Mouse (Mus musculus): ENCODE measurements around the gene Tex48.

Gene Tex48

DNA sequence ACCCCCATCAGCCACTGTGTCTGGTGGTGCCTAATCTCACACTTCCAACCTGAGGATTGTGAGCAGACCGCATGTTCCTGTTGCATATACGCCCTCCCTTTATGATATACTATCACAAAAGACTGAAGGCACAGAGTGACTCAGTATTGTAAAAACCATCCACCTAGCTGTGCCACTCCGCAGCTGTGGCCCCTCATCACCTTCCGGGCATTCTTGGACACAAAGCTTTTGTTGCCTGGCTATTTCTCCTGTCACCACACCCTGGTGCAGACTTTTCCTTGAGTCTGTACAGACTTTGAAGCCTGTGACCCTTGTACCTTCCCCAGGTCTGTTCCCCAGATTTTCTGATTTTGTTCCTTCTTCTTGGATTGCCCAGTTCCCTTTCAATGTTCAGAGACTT is 26.2 kb downstream of the Tex48 start:
- DNase-seq (ENCODE audit: extremely low read depth, insufficient read length, low spot score): no peak

DNA sequence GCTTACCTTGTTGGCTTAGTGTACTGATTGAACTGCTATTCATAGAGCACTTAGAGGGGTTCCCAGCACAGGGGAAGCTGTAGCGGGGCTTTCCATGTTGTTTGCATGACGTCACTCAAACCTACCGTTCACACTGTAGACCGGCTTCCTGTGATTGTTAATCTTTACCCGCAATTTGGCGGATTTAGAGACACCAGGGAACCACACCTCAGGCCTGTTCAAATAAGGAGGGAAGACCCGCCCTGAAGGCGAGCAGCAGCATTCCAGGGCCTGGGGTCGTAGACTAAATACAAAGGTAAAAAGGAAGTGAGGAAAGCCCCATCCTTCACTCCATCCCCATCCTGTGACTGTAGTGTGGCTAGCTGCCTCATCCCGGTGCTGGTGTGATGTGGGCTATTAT is 27.0 kb downstream of the Tex48 start:
- DNase-seq (ENCODE audit: extremely low read depth, insufficient read length, low spot score): no peak

DNA sequence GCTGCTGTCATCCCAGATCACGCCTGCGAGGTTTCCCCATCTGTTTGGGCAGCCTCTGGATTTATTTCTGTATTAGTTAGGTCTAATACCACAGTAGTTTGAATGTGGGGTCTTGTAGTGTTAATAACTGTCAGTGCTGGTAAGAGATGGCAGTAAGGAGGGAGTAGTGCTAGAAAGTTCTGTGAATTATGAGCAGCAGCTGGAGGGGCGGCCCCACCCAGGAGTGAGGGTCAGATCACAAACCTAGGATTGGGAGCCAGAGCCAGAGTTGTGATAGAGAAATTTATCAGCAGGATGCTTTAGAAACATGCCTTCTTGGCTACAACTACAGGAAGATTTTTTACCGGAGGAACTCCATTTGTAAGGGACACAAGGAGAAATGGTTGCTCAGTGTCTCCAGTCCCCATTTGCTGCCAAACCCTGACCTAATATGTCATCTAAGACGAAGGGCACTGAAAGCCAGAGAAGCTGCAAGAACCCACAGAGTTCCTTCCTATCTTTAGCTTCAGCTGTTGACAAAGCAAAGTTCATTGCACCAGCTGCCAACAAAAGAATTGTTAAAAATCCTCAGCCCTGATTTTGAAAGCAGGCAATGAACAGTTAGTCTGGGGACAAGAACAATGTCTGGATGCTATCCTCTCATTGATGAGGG is 27.6 kb downstream of the Tex48 start:
- no peak for DNase-seq (ENCODE audit: extremely low read depth, insufficient read length, low spot score)

DNA sequence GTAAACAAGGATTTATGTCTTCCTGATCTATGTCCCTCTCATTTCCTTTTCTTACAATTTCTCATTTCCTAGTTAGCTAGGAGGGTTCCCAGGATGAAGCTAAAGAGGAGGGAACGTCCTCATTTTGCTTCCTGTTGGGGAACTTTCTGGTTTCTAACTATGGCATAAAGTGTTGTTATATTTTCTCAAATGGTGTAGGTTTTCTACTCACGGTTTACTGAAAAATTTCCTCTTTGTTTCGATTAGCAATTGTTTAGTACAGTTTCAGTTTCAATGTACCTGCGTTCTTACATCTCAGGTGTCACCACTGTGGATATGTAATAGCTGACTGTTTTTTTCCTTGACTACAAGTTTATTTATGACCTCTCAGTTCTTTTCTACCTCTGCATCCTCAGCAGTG is 31.7 kb downstream of the Tex48 start:
- no peak for DNase-seq (ENCODE audit: extremely low read depth, insufficient read length, low spot score)

DNA sequence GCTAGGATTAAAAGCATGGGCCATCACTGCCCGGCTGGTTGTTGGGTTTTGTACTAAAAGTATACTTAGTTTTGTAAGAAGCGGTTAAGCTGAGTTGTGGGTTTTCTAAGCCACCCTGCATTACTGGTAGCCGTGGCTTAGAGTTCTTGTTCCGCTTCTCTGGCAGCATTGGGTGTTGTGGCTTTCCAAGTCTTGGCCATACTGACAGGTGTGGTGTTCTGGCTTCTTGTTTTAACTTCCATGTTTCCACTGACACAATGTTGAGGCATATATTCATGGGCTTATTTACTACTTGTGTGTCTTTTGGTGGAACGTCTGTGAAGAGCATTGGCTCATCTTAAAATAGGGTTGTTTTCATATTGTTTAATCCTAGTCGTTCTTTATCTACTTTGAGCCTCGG is 32.2 kb downstream of the Tex48 start:
- no peak for DNase-seq (ENCODE audit: extremely low read depth, insufficient read length, low spot score)

DNA sequence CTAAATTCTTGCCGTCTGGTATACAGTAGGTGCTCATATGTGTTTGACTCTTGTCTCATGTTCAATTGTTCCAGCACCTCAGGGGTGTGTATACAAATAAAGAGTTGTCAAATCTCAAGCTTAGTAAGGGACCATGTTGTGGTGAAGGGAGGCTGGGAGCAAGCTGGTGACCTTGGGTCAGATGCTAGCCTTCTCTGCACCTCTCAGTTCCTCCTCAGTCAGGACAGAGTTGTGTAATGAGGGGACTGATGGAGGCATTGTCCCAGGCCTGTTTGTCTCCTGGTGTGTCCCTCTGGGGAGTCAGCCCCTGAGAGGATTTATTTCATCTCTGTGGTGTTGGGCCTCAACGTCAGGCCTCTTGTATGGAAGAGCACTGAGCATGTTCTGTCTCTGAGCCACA is 36.0 kb downstream of the Tex48 start:
- DNase-seq (ENCODE audit: extremely low read depth, insufficient read length, low spot score): no peak

DNA sequence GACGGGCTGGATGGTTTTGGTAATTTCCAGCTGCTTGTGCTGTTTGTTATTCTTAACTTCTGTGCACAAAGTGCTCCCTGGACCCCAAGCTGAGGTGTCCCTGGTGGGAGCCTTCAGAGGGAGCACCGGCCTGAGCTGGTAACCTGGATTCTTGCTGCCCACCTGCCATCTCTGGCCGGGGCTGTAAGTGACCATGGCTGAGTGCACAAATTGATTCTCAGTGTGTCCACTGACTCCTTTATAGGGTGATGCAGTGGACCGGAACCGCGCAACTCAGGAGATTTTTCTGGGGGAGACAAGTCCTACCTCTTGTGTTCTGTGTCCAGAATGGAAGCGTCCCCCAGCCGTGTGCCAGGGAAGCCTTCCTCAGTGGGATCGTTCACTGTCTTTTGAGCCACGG is 37.0 kb downstream of the Tex48 start:
- DNase-seq (ENCODE audit: extremely low read depth, insufficient read length, low spot score): no peak

DNA sequence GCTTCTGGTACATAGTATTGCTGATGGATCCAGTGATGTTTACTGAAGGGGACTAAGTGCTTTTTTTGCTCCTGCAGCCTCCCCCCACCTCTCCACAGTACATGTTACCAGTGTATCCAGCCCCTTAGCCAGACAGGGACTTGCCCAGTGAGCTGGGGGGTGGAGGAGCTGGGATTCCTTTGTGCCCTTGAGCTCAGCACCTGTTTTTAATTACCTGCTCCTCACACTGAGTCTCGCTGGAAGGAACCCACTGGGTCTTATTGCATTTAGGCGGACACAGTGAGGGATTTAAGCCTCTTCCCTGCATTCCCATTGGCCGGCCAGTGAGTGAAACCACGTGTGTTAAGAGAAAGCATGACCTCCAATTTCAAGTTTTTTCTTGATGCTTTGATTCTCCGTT is 39.6 kb downstream of the Tex48 start:
- no peak for DNase-seq (ENCODE audit: extremely low read depth, insufficient read length, low spot score)

DNA sequence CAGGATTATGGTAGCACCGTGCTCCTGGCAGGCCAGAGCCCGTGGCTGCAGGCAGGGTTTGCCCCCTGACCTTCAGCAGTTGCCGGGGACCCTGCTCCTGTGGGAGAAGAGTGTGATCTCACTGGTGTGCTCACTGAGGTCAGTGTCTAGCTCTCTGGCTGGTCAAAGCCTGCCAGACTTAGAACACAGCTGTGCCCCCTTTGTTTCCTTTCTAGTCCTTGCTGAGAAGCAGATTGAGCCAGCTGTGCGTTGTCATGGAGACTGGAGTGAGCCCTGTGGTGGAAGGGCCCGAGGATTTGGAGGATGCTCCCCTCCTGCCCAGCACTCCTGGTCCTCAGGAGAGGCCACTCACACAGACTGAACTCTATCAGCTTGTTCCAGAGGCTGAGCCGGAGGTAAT is 42.1 kb downstream of the Tex48 start:
- no peak for DNase-seq (ENCODE audit: extremely low read depth, insufficient read length, low spot score)

DNA sequence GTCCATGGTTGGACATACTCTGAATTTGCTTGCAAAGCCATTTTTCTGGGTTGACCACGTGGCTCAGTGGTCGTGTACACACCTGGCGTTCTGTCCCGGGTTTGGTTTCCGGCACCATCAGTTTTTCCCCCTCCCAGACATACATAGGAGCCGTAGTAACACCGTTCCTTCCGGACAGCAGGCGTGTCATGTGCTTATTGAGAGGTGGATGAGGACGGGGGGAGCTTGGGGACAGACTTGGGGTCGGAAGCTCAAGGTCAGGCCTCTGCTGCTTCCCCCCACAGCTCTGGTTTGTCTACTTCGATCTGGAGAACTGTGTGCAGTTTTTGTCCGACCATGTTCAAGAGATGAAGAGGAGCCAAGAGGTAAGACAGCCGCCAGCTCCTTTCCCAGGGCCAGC is 42.6 kb downstream of the Tex48 start:
- no peak for DNase-seq (ENCODE audit: extremely low read depth, insufficient read length, low spot score)

DNA sequence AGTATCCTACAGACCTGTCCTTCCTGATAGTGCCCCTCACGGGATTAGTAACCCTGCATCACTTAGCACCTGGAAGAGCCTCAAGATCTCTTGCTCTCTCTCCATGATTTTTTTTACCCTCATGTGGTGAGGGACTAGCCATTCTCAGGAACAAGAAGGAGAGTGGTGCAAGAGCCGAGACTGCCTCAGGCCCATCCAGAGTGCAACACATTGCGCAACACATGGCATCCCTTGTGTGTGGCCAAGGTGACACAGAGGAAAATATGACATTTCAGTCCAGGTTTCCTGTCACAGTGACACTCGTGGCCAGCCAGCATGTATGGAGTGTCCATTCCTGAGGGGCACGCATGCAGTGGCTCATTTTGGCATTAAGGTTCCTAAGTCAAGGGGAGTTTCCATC is 49.6 kb downstream of the Tex48 start:
- DNase-seq (ENCODE audit: extremely low read depth, insufficient read length, low spot score): no peak

DNA sequence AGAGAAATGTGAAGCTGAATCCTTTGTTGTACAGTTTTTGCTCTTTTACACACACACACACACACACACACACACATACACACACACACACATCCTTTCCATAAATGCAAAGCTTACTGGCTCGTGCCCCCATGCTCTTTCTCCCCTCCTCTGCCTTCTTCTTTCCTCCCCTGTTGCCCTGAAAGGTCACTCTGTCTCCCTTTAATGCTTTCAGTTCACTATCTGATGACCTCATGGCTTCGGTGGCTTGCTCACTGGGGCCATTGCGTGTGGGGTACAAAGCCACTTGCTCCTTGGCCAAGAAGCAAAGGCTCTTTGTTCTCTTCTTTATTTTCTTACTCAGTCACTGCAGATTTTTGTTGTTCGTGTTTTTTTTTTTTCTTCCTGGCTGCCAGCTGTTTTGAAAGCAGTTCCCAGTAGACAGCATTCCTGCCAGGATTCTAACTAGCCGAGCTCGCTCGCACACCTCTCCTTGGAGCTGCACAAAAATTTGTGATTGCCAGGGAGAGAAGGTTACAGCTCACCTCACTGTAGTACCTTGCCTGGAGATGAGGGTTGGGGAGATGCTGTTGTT is 51.9 kb downstream of the Tex48 start:
- DNase-seq (ENCODE audit: extremely low read depth, insufficient read length, low spot score): no peak

DNA sequence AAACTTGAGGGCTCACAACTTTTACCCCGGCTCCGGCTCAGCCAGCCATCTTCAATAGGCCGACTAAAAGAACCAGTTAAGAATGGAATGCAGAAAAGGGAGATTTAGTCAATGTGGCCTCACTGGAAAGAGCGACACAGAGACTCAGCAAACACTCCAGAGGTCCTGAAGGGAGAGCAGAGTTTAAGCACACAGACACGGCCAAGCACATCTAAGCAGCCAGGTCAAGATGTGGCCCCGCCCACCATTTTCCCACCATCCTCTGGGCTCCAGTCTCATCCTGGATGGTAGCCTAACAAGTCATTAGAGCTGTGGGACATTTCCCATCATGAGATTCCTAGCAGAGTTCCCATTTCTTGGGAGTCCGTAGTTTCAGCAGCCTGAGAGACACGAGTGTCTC is 52.9 kb downstream of the Tex48 start:
- DNase-seq (ENCODE audit: extremely low read depth, insufficient read length, low spot score): no peak

DNA sequence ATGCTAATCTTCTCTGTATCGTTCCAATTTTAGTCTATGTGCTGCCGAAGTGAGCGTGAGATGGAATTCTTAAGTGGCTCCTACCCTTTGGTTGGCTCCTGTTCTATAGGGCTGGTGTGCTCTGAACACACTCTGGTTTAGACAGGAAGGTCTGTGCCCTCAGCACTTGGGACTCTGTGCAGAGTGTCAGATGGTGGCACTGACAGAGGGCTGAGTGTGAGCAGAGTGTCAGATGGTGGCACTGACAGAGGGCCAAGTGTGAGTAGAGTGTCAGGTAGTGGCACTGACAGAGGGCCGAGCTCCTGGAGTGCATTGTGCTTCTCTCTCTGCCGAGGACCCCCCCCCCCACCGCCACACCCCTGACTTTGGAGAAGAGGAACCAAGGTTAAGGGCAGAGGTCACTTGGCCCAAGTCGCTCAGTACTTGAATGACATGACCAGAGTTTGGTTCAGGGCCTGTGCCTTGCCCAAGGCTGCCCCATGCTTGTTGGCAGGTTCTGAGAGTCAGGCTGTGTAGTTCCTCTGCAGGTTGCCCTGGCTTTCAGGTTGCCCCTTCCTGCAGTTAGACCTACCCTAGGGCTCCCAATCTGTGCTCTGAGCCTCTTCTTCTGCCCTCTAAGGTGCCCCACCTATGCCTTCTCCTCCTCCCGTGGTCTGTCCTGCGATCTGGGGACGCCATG is 54.4 kb downstream of the Tex48 start:
- DNase-seq (ENCODE audit: extremely low read depth, insufficient read length, low spot score): no peak

DNA sequence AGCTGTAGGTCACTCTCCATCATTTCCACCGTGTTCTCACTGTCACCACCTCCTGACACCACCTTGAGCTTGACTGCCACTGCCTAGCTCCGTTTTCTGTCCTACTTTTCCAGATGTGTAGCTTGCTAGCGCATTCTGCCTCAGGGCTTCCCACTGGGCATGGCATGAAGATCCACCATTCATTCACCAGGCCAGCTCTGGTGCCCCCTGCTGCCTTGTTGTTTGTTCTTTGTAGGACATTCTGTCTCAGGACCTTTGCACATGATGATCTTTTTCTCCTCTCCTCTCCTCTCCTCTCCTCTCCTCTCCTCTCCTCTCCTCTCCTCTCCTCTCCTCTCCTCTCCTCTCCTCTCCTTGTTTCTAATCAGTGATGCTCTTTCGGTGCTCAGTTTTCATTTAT is 59.5 kb downstream of the Tex48 start:
- no peak for DNase-seq (ENCODE audit: extremely low read depth, insufficient read length, low spot score)

DNA sequence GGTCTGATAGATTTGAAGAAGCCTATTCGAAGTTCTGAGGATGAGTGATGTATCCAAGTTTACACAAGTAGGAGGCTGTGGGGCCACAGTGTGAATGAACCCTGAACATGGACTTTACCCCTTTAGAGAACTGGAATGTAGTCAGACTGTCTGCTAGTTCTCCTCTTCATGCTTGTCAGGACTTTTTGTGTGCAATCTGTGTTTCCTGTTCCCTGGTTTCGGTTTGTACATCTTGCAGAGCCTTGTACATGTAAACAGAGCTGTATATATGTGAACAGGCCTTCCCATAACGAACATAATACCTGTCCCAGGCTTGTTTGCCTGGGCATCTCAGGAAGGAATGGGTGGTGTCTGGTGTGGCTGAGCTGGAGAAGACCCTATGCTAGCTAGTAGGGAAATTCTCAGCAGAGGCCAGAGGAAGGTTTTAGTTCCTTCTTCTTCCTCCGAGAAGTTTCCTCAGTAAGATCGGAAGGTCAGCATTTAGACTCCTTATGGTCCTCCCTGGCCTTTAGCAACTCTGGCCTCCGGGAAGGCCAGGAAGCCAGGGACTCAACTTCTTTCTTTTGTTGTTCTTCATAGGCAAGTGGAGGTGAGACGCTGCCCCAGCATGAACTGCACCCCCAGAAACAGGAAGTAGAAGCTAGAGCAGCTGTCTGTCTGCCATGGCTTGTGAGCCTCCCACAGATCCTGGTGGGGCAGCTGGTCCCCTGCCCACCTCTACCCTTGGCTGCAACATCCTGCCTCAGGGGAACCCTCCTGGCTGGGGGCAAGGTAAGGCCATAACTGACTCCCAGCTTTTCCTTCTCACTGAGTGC is 60.2 kb downstream of the Tex48 start:
- no peak for DNase-seq (ENCODE audit: extremely low read depth, insufficient read length, low spot score)

DNA sequence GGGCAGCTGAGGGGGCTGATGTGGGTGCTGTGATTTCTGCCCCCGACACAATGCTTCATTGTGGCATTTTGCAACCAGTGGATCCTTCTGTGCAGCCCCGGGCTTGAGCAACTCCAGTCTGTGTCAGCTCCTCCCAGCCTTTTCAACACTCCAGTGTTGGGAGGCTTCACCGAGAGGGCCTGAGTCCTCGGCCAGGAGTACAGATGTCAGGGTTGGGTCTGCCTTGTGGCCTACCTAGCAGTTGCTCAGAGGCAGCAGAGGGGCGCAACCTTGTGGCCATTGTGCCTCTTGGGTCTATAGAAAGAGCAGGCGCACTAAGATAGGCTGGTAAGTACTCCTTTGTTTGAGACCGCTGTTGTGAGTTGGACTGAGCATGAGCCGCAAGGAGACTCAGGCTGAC is 62.1 kb downstream of the Tex48 start:
- peak; percentile 76 for DNase-seq (ENCODE audit: extremely low read depth, insufficient read length, low spot score)

DNA sequence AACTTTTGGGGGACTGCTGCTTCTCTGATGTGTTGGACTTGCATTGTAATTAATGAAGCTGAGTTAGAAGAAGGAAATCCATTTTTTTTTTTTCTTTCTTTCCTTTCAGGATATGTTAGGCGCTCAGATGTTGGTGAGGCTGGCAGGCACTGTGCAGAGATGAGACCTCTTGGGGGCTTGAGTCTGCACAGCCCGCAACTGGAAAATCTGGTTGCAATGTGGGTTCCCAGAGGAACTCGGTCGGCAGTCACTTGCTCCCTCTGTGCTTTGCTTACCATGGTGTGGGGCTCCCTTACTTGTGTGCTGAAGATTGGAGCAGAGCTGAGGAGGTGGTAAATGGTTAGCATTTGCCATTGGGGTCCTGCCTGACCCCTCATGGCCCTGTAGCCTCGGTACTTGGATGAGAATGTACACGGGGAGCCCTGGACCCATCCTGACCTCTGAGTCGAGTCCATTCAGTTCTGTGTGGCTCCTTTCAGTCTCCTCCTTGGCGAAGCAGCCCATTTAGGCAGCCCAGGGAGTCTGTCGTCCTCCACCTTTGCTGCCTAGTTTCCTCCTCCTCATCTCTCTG is 63.0 kb downstream of the Tex48 start:
- peak; percentile 45 for DNase-seq (ENCODE audit: extremely low read depth, insufficient read length, low spot score)

DNA sequence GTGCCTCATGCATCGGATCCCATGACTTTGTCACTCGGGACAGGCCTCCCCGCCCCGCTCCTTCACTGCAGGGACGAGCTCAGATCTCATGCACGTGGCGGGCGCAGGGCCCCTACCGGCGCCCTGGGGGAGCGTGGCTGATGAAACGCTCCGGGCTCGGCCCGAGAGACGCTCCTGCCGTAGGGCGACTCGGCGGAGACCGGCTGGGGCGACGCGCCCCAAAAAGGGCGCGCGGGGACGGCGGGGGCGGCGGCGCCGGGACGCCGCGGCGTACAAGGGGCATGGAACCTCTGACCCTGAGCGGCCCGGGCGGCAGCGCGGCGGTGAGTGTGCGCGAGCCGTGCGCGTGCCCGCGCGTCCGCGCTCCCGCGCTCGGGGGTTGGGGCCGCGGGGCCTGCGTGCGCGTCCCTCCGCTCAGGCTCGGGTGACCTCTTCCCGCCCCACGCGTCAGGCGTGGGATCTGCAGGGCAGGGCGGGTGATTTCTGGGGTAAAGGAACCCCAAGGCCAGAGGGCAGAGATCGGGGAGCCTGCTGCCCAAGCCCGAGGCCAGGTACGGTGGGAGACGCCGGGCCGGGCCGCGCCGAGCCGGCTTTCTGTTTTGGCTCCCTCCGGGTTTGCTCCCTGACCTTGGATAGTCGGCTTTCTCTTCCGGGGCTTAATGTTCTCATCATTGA is 63.7 kb downstream of the Tex48 start, which contains the start of gene Tmem268:
Tmem268 (plus strand) TSS at position 375 of the 675 bp plus-strand sequence.
- DNase-seq (ENCODE audit: extremely low read depth, insufficient read length, low spot score): peak; percentile 92
